Mouse (Mus musculus): ENCODE data around the gene Amy1.

DNA sequence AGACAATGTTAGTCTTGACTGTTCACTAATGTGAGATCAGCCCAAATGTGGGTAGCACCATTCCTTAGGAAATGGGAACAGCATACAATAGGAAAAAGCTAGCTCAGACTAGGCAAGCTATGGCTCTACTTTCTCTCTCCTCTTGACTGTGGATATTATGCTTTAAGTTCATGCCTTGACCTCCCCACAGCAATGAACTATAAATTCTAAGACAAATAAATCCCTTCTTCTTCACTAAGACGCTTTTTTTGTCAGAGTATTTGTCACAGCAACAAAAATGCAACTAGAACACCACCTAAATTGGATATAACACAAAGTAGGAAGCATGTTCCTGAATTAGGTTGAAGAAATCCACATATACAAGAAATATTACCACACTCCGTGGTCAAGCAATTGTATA, at the start of gene Amy1:
- TF ChIP-seq CTCF (IDR thresholded peaks at IDR 0.05; ENCODE audit: low read depth) (no peak), EP300 (IDR thresholded peaks at IDR 0.05; ENCODE audit: low read depth) (no peak)

Data from liver, postnatal 0 days (tissue).